Mouse (Mus musculus) testis, adult 2 months (tissue): ENCODE measurements around the gene Flvcr1.

Source experiments
- CTCF ChIP-seq: fragments of 200-500 bp; IDR thresholded peaks from 2 replicates; pipeline ENCODE4 v1.5.1; 2012; ENCODE audit warnings: low read depth, mild to moderate bottlenecking, inconsistent platforms, low read length, moderate library complexity; ENCODE audit not compliant: control insufficient read depth, insufficient read depth, insufficient replicate concordance
- POLR2A ChIP-seq: fragments of 200-500 bp; IDR thresholded peaks from 2 replicates; pipeline ENCODE4 v1.6.1; 2012; ENCODE audit warnings: low read depth, mild to moderate bottlenecking, inconsistent platforms, low read length, moderate library complexity; ENCODE audit not compliant: control insufficient read depth

GRCm38 (mm10) chr1:191020217-191020924, 5.6 kb downstream of the Flvcr1 start:
- TF ChIP-seq POLR2A (no peak), CTCF (no peak)
